Mouse (Mus musculus): ENCODE measurements around the gene Kdelc1. TPM values are rescaled to one million over a fixed set of nuclear protein-coding genes. Genes with fewer than 3 reads are reported as not detected.

The Kdelc1 gene
- polyA plus RNA-seq (2012; rRNA removed): 24.2 and 32.2 TPM in 2 replicates

DNA sequence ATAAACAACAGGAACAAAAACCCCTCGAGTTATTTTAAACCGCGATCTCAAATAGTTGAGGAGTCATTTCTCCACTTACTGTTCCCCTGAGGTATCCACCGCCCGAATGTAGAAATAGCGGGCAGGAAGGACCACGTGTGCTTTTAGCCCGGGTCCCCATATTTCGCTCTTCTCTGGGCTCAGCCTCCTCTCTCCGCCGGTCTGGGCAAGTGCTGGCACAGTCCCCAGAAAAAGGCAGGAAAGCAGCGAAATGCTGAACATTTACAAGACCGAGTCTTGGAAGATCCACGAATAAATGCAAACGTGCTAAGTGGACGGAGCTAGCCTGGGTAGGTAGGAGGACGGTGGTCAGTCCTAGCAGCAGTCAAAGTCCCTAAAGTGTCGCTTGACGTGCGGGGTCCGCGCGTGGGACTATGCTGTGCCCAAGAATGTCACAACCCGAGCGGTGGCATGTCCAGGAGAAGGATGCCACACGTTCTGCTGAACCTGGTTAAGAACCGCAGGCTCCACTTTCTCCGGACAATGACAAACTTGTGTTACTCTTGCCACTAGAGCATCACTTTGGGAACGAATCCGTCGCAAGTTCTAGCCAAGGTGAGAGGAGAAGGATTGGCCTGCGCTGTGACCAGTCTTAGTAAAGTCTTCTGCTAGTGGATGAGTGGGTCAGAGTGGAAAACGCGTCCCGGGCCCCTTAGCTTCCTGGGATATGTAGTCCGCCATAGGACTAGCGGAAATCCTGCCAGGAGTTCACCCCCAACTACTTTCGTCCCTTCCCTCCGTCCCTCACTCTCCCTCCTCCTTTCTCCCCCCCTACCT lies at the start of gene Kdelc1, which contains the start of gene Bivm:
TSS of gene Kdelc1 (minus strand) at position 570 of the 816 bp plus-strand sequence.
TSS of gene Bivm (plus strand) at position 719 of the 816 bp plus-strand sequence.
- peak; percentile 99 for DNase-seq (ENCODE audit: low read depth)
- TF ChIP-seq POLR2A (IDR thresholded peaks at IDR 0.05; ENCODE audit: borderline replicate concordance, extremely low read depth, insufficient read depth, insufficient read length, poor library complexity, severe bottlenecking) (0 out of 2 replicates have a peak, but pooled peaks have one; percentile 18), CTCF (IDR thresholded peaks at IDR 0.05; ENCODE audit: borderline replicate concordance, extremely low read depth, insufficient read depth, insufficient read length) (no peak)

DNA sequence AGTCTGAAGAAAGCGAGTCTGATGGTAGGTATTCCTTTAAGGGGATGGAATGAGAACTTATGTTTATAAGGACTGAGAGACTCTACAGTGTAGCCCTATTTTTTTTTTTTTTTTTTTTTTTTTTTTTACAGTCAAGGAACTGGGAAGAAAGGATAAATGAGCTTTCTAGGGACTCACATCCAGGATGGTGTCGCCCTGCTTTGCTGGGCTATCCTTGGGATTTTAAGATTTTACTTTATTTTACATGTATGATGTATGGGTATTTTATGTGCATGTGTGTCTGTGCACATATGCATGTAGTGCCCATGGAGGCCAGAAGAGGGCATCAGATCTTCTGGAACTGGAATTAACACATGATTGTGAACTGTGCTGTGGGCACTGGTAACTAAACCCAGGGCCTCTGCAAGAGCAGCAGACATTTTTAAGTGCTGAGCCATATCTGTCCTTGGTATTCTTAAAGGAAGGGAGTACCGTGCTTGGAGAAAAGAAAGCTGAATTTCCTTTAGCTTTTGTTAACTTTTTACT lies 49.3 kb upstream of the Kdelc1 start:
- TF ChIP-seq CTCF (IDR thresholded peaks at IDR 0.05; ENCODE audit: borderline replicate concordance, extremely low read depth, insufficient read depth, insufficient read length) (no peak), POLR2A (IDR thresholded peaks at IDR 0.05; ENCODE audit: borderline replicate concordance, extremely low read depth, insufficient read depth, insufficient read length, poor library complexity, severe bottlenecking) (no peak)
- no peak for DNase-seq (ENCODE audit: low read depth)

DNA sequence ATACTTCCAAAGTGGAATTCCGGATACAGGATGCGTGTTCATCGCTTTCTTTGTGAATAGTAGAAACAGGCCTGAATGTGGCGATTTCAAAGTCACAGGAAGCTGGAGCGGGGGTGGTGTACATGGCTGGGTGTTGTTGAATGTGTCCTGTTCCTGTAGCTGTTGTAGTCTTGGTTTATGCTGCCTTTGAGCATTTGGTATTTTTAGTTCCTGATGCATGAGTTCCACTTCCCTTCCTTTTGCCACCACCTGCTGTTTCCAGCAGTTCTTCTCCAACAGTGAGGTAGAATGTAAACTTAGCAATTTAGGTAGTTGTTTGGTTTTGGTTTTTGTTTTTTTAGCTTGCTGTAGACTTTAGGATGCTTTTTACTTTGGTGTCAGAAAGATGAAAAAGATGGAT lies 43.8 kb upstream of the Kdelc1 start:
- DNase-seq (ENCODE audit: low read depth): no peak
- no peak for TF ChIP-seq CTCF (IDR thresholded peaks at IDR 0.05; ENCODE audit: borderline replicate concordance, extremely low read depth, insufficient read depth, insufficient read length)
- TF ChIP-seq POLR2A (IDR thresholded peaks at IDR 0.05; ENCODE audit: borderline replicate concordance, extremely low read depth, insufficient read depth, insufficient read length, poor library complexity, severe bottlenecking): no peak

DNA sequence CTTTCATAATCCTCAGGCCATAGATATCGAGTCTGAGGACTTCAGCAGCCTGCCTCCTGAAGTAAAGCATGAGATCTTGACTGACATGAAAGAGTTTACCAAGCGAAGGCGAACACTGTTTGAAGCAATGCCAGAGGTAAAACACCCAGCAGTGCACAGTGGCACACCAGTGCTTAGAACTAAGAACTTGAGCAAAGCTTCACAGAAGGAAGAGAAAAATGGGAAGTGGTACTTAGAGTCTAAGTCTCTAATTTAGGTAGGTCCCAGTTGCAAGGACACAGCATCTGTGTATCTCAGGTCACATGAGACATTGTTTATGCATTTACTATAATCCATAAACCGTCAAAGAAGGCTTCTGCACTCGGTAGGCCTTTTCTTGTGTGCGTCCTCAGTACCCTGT lies 43.2 kb upstream of the Kdelc1 start:
- DNase-seq (ENCODE audit: low read depth): no peak
- TF ChIP-seq CTCF (IDR thresholded peaks at IDR 0.05; ENCODE audit: borderline replicate concordance, extremely low read depth, insufficient read depth, insufficient read length): no peak
- no peak for TF ChIP-seq POLR2A (IDR thresholded peaks at IDR 0.05; ENCODE audit: borderline replicate concordance, extremely low read depth, insufficient read depth, insufficient read length, poor library complexity, severe bottlenecking)

DNA sequence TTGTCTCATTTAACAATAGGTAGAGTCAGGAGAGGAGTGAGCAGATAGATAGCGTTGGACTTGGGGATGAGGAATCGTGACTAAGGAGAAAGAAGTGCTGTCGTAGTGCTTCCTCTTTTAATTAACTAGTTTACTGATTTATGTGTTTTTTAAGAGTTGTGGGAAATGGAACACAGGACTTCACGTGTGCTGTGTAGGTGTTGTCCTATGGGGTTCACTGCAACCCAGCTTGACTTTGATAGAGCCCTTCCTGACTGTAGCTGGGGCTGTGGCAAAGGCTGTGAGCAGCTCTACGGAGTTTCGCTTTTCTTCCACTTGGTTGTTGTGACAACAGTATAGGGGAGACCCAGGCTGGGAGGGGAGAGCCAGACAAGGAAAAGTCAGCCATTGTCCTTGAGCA lies 39.7 kb upstream of the Kdelc1 start:
- TF ChIP-seq POLR2A (IDR thresholded peaks at IDR 0.05; ENCODE audit: borderline replicate concordance, extremely low read depth, insufficient read depth, insufficient read length, poor library complexity, severe bottlenecking) (no peak), CTCF (IDR thresholded peaks at IDR 0.05; ENCODE audit: borderline replicate concordance, extremely low read depth, insufficient read depth, insufficient read length) (no peak)
- DNase-seq (ENCODE audit: low read depth): no peak

DNA sequence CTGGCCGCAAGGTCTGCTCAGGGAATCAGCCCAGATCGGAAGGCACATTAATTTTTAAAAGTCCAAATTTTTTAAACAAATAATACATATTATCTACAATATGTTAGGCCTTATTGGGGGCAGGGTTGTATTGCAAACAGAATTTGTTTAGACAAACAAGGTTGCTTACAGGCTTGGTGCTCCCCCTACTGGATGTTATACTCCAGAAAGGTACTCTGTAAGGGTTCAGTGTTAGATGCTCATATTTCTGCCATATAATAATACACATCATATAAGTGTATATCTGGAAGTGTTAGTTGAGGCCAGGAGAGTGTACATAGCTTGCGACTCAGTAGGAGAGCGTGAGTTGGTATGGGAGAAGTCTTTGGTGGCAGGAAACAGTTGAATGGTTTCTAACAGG lies 36.7 kb upstream of the Kdelc1 start:
- TF ChIP-seq CTCF (IDR thresholded peaks at IDR 0.05; ENCODE audit: borderline replicate concordance, extremely low read depth, insufficient read depth, insufficient read length) (no peak), POLR2A (IDR thresholded peaks at IDR 0.05; ENCODE audit: borderline replicate concordance, extremely low read depth, insufficient read depth, insufficient read length, poor library complexity, severe bottlenecking) (no peak)
- peak; percentile 31 for DNase-seq (ENCODE audit: low read depth)

DNA sequence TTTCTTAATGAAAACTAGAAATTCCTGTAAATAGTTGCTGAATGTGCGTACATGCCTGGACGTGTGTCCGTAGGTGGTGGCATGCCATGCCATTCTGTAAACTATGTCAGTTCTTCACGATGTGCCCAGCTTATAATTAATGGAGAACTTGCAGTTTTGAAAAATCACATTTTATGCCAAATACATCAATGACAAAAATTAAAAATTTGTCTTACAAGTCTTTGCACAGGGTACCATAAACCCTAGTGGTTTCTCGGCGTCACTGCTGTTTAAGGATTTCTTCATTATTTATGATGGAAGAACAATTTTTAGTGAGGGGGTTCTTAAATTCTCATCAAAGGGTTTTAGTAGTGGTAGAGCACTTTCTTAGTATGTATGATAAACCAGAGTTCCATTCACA lies 30.1 kb upstream of the Kdelc1 start:
- peak; percentile 49 for DNase-seq (ENCODE audit: low read depth)
- no peak for TF ChIP-seq POLR2A (IDR thresholded peaks at IDR 0.05; ENCODE audit: borderline replicate concordance, extremely low read depth, insufficient read depth, insufficient read length, poor library complexity, severe bottlenecking)
- no peak for TF ChIP-seq CTCF (IDR thresholded peaks at IDR 0.05; ENCODE audit: borderline replicate concordance, extremely low read depth, insufficient read depth, insufficient read length)

DNA sequence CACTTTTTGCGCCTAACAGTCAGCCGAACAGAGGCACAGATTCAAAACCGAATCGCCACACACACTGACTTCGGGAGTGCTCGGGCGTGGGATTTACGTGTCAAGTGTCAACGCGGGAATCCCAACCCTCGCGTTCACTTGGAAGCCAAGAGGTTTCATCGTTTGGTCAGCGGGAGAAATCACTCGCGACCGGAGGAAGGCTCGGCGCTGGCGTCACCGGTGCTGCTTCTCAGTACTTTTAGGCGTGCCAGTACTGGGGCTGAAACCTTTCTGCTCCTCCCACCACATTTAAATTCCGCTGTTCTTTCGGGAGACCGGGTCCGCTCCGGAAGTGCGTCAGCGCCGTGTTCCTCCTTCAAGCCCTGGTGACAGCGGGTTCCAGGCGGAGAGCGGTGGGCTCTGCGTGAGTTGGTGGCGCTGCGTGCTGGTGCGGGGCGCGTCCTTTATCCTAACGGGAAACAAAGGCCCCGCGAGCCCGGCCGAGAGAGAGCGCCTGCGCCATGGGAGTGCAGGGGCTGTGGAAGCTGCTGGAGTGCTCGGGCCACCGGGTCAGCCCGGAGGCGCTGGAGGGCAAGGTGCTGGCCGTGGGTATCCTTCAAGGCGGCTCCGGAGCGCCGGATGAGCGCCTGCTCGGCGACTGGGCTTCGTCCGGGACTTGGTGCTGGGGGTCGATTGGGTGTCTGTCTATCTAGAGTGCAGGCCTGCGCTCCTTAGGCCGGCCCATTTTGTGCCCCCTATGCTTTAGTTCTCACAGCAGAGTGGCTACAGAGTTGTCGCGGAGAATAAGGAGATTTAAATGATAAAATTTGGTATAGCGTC lies 29.2 kb upstream of the Kdelc1 start, which contains the start of gene Ercc5:
TSS of gene Ercc5 (plus strand) at position 182 of the 819 bp plus-strand sequence.
- peak; percentile 98 for DNase-seq (ENCODE audit: low read depth)
- no peak for TF ChIP-seq CTCF (IDR thresholded peaks at IDR 0.05; ENCODE audit: borderline replicate concordance, extremely low read depth, insufficient read depth, insufficient read length)
- TF ChIP-seq POLR2A (IDR thresholded peaks at IDR 0.05; ENCODE audit: borderline replicate concordance, extremely low read depth, insufficient read depth, insufficient read length, poor library complexity, severe bottlenecking): peak; percentile 83; the same call in 1 of the 2 replicates

DNA sequence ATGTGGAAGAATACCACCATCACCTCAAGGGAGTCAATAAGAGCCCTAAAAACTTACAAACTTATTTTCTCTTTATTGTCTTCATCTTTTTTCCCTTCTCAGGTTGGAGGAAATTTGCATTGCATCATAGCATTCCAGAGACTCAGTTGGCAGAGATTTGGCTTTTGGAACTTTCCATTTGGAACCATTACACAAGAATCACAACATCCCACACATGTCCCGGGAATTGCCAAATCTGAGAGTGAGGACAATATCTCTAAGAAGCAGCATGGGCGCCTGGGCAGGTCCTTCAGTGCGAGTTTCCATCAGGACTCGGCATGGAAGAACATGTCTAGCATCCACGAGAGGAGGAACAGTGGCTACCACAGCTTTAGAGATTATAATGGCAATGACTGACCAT lies 24.1 kb upstream of the Kdelc1 start:
- TF ChIP-seq CTCF (IDR thresholded peaks at IDR 0.05; ENCODE audit: borderline replicate concordance, extremely low read depth, insufficient read depth, insufficient read length): no peak
- TF ChIP-seq POLR2A (IDR thresholded peaks at IDR 0.05; ENCODE audit: borderline replicate concordance, extremely low read depth, insufficient read depth, insufficient read length, poor library complexity, severe bottlenecking): no peak
- DNase-seq (ENCODE audit: low read depth): no peak

DNA sequence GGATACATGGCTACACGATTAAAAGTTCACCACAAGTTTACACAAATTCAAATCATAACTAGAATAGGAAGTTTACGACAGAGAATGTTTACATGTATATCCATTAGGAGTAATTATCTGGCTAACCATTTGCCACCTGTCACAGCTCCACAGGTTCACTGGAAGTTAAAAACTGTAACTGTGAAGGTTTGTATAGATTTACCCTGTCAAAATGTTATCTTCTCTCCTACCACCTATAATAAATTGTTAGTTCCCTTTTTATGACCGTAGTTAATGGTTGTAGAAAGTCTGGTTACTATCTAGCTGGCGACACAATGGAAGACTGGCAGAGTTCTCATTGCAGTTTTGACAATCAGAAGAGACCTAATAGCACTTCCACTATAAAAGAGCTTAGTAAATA lies 21.6 kb upstream of the Kdelc1 start:
- TF ChIP-seq CTCF (IDR thresholded peaks at IDR 0.05; ENCODE audit: borderline replicate concordance, extremely low read depth, insufficient read depth, insufficient read length) (no peak), POLR2A (IDR thresholded peaks at IDR 0.05; ENCODE audit: borderline replicate concordance, extremely low read depth, insufficient read depth, insufficient read length, poor library complexity, severe bottlenecking) (no peak)
- DNase-seq (ENCODE audit: low read depth): no peak

Measured in brain, embryonic 14.5 days (tissue).